Mouse (Mus musculus) CD4-positive helper T cell, adult 2 months (primary cell): ENCODE data around the gene Fyn.

Experiments used
- DNase-seq: peaks from one replicate; pipeline ENCODE4 v3.0.0-alpha.2; 2012; ENCODE audit warnings: low read depth, missing footprints, low spot score

The Fyn gene

GRCm38 (mm10) chr10:39563552-39564223 lies 195.0 kb downstream of the Fyn start:
- DNase-seq = no peak

DNA sequence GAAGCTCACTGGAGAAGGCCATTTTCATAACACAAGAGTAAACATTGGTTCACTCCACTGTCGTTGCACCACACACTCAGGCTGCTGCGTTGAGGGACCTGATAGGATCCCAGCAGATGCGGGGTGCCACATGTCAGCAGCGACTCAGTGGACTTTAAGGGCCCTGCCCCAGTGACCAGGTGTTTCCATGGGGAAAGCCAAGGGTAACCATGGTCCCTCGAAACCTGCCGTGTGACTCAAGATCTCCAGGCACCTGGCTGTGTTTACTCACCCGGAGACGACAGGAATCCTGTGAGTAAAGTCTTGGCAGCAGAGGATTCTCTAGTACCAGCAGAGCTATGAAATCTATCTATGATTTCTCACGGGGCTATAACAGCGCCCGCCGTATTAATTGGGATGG lies 198.2 kb downstream of the Fyn start:
- no peak for DNase-seq

DNA sequence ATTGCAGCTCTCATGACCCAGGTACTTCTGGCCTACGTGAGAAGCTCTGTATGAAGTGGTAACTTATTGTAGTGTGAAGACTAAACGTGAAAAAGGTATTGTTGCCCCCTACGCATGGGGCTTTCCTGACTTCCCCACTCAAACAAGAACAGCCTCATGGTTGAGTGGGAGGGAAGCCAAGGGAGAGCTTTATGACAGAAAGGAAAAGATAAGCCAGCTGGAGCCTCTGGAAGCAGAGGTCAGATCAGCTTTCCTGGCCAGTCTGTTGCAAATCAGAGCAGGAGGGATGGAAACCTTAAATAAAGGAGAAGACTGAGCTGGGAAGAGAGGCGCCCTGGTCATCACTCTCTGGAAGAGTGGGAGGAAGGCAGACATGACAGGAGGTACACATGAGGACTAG lies 200.3 kb downstream of the Fyn start:
- DNase-seq = no peak

- no peak for DNase-seq
These were observed 202.4 kb downstream of the Fyn start for GRCm38 (mm10) chr10:39571011-39571410.

- DNase-seq = no peak
These were observed 203.5 kb downstream of the Fyn start for GRCm38 (mm10) chr10:39572050-39572671.

- no peak for DNase-seq
These were observed 204.0 kb downstream of the Fyn start for GRCm38 (mm10) chr10:39572672-39573051.

GRCm38 (mm10) chr10:39576466-39576865 lies 207.8 kb downstream of the Fyn start:
- DNase-seq = no peak

- no peak for DNase-seq
These were observed 211.8 kb downstream of the Fyn start for GRCm38 (mm10) chr10:39580477-39580876.

DNA sequence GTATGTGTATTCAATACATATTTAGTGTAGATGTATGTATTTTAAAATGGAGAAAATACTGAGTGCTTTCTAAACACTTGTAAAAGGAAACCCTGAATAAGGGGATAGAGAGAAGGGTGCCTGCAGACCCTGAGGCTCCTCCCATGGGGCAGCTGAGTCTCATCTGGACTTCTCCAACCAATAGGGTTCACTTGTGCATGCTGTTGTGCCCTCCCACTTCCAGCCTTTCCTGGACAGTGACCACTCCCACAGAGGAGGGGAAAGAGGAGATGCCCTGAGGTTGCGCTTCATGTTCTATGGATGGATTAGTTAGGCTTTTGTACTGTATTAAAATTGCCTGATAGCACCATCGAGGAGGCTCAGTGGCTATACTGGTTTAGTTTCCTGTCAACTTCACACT lies 213.7 kb downstream of the Fyn start:
- no peak for DNase-seq

DNA sequence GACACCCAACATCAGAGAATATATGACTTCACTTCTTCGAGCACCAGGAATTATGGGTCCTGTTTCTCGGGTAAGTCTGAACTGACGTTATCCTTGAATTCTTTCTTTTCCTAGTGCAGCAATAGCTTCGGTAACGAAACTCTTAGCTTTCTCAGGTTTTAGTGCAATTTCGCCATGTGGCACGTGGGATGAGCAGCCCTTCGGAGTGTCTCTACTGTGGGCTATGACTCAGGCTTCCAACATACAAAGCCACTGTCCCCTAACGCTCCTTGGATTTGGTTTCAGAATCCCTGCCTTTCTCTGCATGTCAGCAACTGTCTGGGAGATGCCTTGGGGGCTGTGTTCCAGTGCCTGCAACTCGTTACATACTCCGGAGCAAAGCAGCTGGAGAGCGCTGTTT lies 215.1 kb downstream of the Fyn start:
- no peak for DNase-seq

DNA sequence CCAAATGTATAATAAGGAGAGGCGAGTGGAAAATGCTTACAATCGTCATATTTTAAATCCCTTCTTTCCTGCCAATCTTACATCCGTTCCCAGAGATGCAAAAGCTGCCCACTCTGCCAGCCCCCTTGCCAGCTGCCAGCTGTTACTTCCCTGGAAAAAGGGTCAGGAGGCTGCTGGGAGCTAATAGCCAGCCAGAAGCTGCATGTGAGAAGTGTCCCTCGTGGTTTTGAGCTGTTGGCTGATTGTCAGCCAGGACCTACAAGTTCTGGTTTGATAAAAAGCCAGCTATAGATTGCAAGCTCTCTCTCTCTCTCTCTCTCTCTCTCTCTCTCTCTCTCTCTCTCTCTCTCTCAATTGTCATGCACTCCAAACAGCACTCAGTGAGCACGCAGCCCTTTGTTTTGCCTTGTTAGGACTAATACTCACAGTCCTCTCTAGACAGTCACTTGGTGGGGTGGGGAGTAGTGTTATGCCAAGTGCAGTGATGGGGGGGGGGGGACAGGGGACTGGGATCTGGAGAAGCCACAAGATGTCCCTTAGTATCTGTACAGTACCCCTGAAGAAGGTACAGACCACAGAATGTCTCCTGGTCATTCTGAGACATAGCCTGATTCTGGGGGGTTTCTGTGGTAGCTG lies 218.8 kb downstream of the Fyn start:
- DNase-seq = no peak

DNA sequence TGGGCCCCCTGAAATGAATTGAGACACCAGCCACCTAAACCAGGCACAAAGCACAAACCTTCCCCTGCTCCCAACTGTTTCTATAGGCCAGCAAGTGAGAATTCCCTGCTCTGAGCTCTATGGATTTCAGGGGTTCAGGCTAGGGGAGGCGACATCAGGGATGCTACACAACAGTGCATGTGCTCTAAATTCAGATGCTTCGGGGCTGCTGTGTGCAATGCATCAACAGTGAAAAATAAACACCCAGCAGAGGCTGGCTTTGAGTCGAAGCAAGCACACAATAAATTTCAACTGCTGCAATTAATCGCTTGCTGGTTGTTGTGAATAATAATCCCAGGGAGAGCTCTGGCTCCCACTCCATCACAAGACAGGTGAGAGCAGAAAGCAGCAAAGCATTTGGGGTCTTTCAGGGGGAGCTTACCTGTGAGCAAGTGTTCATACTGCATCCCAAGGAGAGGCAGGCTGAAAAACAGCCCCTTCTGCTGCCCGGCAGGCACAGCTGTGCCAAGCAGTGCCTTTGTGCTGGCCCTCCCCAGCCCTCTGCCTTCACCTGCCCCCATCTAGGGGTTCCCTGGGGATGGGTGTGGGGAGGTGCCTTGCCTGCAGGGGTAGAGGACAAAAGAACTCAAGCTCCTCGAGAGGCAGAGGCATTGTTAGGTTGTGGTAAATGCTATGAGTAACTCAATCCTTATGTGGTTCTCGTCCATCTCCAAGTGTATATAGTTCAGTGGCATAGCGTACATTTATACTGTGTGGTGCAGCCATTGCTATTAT lies 219.5 kb downstream of the Fyn start:
- no peak for DNase-seq

DNA sequence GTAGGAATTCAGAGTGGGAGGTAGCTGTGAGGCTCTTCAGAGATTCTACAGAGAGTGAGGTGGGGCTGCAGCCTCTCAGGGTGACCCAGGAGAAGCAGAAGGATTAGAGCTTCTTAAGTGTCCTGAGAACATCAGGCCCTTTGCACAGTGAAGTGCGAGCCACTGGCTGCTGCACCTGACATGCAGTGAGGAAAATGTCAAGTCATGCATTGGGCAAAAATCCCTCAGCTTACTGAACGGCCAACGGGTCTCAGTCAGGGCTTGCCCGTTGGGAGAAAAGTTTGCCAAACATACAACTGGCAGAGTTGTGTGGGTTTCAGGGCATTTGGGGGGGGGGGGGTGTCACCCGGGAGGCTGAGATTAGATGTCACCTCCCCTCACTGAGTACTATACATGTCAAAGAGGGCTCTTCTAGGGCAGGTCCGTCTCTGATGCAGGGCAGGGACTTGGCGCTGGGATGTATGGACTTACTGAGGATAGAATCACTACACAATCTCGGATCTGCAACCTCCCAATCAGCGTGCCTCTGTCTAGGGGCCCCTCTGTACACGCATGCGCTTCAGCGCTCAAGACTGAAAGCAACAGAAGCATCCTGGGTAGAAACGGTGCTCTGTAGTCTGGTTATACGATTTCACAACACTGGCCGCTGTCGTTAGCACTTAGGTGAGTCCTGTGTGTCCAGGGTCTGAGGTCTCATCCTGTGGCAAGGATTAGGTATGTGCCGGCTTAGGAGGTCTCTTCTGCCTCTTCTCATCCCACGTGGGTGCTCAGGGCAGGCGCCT lies 221.3 kb downstream of the Fyn start:
- DNase-seq = no peak

DNA sequence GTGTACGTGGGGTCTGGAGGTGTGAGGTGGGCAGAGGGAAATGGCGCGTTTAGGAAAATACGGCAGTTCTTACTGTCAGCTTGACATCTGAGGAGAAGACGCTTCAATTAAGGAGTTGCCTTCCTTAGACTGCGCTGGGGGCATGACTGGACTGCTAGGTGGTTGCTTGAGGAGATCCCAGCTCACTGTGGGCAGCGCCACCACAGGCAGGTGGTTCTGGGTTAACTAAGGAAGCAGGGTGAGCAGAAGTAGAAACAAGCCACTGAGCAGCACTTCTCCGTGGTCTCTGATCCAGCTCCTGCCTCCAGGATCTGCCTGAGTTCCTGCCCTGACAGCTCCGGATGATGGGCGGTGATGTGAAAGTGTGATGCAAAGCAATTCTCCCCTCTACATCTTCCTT lies 222.0 kb downstream of the Fyn start:
- no peak for DNase-seq

GRCm38 (mm10) chr10:39592501-39592900 lies 223.8 kb downstream of the Fyn start:
- DNase-seq = no peak

DNA sequence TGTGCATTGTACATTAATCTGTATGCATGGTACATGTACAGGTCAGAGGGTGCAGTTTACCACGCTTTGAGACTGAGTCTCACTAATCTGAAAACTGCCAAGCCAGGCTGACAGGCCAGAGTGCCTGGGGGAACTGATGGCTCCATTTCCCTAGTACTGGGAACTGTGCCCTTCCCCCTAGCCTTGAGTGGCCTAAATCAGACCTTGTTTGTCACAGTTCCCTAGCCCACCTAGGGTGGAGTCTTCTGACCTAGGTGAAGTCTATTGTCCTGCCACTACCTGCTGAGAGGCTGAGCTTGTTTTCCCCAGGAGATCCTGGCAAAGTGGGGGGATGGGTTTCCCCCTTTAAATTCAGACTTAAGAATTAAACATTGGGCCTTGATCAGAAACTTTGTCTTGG lies 226.1 kb downstream of the Fyn start:
- DNase-seq = no peak

DNA sequence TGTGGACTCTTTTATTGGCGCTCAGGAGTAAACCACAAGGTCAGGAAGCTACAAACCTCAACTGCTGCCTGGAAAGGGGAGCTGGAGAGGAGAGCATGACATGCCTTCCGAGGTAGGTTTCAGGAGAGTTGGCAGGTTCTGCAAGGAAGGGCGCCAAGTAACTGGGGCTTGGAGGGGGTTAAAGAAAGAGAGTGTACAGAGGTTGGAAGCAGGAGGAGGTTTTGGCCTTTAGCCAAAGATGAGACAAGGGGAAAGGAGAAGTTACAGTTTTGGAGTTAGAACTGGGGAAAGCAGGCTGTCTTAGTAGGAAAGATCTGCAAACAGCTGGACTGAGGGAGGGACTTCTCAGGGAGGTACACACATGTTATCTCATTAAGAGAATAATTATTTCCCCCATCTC lies 227.2 kb downstream of the Fyn start:
- no peak for DNase-seq

GRCm38 (mm10) chr10:39597116-39597791 lies 228.6 kb downstream of the Fyn start:
- no peak for DNase-seq

DNA sequence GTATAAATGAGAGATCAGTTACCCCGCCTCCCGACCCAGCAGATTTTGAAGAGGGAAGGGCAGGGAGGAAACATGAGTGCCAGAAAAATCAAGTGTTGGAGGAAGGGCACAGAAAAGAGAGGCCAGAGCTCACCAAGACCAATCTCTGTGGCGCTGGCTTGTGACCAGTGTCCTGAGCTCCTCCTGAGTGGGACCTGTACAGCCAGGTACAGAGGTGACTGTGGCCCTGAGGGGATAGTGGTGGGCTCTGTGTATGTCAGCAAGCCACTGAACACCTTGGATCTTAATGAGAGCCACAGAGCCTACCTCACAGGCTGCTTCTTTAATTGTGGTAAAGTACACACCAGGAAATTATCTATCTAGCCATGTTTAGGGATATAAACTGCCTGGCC lies 229.1 kb downstream of the Fyn start:
- DNase-seq = no peak

DNA sequence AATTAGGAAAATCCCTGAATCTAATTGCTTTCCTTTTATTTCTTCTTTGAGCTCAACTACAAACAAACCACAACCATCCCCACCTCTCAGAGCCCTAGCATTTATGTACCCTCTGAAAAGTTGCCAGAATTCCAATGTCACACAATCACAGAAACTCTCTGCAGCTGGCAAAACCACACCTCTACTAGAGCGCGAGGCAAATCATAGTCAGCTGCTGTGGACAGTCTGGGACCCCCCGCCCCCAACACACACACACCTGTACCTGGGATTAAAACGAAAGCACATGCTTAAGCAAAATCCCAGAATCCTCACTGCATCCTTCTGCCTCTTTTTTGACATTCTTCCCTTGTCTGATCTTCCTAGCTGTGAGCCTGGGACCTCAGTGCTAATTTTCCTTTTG lies 230.9 kb downstream of the Fyn start:
- DNase-seq = no peak

- DNase-seq = peak; percentile 62
These were observed 231.5 kb downstream of the Fyn start for GRCm38 (mm10) chr10:39600115-39600514.
